Mouse (Mus musculus): ENCODE results near the gene Tenm4. TPM values are rescaled to one million over a fixed set of nuclear protein-coding genes. Genes with fewer than 3 reads are reported as not detected.

Gene Tenm4
- total RNA-seq, 2 experiments from 2014 or later: 15.6 to 22.3 TPM

- no peak for DNase-seq
Observed at GRCm38 (mm10) chr7:96681808-96682207, 510.8 kb downstream of the Tenm4 start.

GRCm38 (mm10) chr7:96688141-96688540, 517.1 kb downstream of the Tenm4 start:
- no peak for DNase-seq

GRCm38 (mm10) chr7:96701097-96701845, 530.2 kb downstream of the Tenm4 start:
- DNase-seq: no peak

GRCm38 (mm10) chr7:96703958-96704357, 532.9 kb downstream of the Tenm4 start:
- DNase-seq: no peak

GRCm38 (mm10) chr7:96705307-96706129, 534.5 kb downstream of the Tenm4 start:
- no peak for DNase-seq

GRCm38 (mm10) chr7:96706531-96706930, 535.5 kb downstream of the Tenm4 start:
- DNase-seq: no peak

GRCm38 (mm10) chr7:96707112-96707511, 536.1 kb downstream of the Tenm4 start:
- no peak for DNase-seq

GRCm38 (mm10) chr7:96708071-96708470, 537.0 kb downstream of the Tenm4 start:
- DNase-seq: no peak

GRCm38 (mm10) chr7:96708561-96708960, 537.5 kb downstream of the Tenm4 start:
- peak; percentile 23 for DNase-seq

GRCm38 (mm10) chr7:96708968-96709367, 537.9 kb downstream of the Tenm4 start:
- no peak for DNase-seq

- no peak for DNase-seq
Observed at GRCm38 (mm10) chr7:96709891-96710290, 538.8 kb downstream of the Tenm4 start.

- no peak for DNase-seq
Observed at GRCm38 (mm10) chr7:96710658-96711071, 539.6 kb downstream of the Tenm4 start.

- no peak for DNase-seq
Observed at GRCm38 (mm10) chr7:96712876-96713275, 541.8 kb downstream of the Tenm4 start.

- DNase-seq: no peak
Observed at GRCm38 (mm10) chr7:96716911-96717310, 545.9 kb downstream of the Tenm4 start.

GRCm38 (mm10) chr7:96718201-96719155, 547.4 kb downstream of the Tenm4 start:
- DNase-seq: peak; percentile 46

- peak; percentile 33 for DNase-seq
Observed at GRCm38 (mm10) chr7:96719926-96720325, 548.9 kb downstream of the Tenm4 start.

GRCm38 (mm10) chr7:96720465-96720864, 549.4 kb downstream of the Tenm4 start:
- DNase-seq: no peak

- no peak for DNase-seq
Observed at GRCm38 (mm10) chr7:96722796-96723195, 551.8 kb downstream of the Tenm4 start.

GRCm38 (mm10) chr7:96725603-96726002, 554.6 kb downstream of the Tenm4 start:
- DNase-seq: no peak

GRCm38 (mm10) chr7:96730360-96730759, 559.3 kb downstream of the Tenm4 start:
- no peak for DNase-seq

- no peak for DNase-seq
Observed at GRCm38 (mm10) chr7:96731947-96732346, 560.9 kb downstream of the Tenm4 start.

Measured in adrenal gland, postnatal 10 days (tissue).